Mouse (Mus musculus) monocyte, adult 59 days (primary cell): ENCODE measurements around the gene Plpp4. TPM values are rescaled to one million over a fixed set of nuclear protein-coding genes. Genes with fewer than 3 reads are reported as not detected.

Experiments used
- total RNA-seq, 2 experiments: library from RNA; stranded (reverse); gene quantifications; one replicate each; pipeline ENCODE4 v1.2.4; 2023

Gene Plpp4
- not detected for total RNA-seq

GRCm38 (mm10) chr7:129256621-129257373 is at the start of gene Plpp4:
Gene Plpp4 (plus strand): TSS chr7:129257031.

